Mouse (Mus musculus) thymus, adult 2 months (tissue): ENCODE results near the gene Prdm8. TPM values are rescaled to one million over a fixed set of nuclear protein-coding genes. Genes with fewer than 3 reads are reported as not detected.

Experiments
- DNase-seq: peaks from one replicate; pipeline ENCODE4 v3.0.0; 2021
- H3K27ac ChIP-seq: fragments of 200-500 bp; 2 replicates; pipeline ENCODE4 v1.5.1; 2012; ENCODE audit warnings: low read length, control low read depth; ENCODE audit not compliant: control insufficient read depth, insufficient read depth
- H3K27me3 ChIP-seq: fragments of 200-500 bp; 2 replicates; pipeline ENCODE4 v1.6.1; 2012; ENCODE audit warnings: mild to moderate bottlenecking, low read length, moderate library complexity, mixed read lengths; ENCODE audit not compliant: control insufficient read depth, insufficient read depth
- H3K36me3 ChIP-seq: fragments of 200-500 bp; 2 replicates; pipeline ENCODE4 v1.6.1; 2012; ENCODE audit warnings: mild to moderate bottlenecking, low read length, moderate library complexity; ENCODE audit not compliant: control insufficient read depth, insufficient read depth
- H3K4me1 ChIP-seq: fragments of 200-500 bp; replicated peaks from 2 replicates; pipeline ENCODE4 v1.6.1; 2012; ENCODE audit warnings: low read length; ENCODE audit not compliant: control insufficient read depth, insufficient read depth
- H3K4me3 ChIP-seq: fragments of 200-500 bp; 2 replicates; pipeline ENCODE4 v1.5.1; 2012; ENCODE audit warnings: mild to moderate bottlenecking, low read length, control low read depth, moderate library complexity; ENCODE audit not compliant: control insufficient read depth, insufficient read depth
- CTCF ChIP-seq: fragments of 200-500 bp; IDR thresholded peaks from 2 replicates; pipeline ENCODE4 v1.5.1; 2012; ENCODE audit warnings: mild to moderate bottlenecking, control low read depth, low read length, moderate library complexity, borderline replicate concordance; ENCODE audit not compliant: control insufficient read depth, poor library complexity, insufficient read depth; ENCODE audit errors: extremely low read depth
- POLR2A ChIP-seq: fragments of 200-500 bp; IDR thresholded peaks from 2 replicates; pipeline ENCODE4 v1.6.1; 2012; ENCODE audit warnings: mild to moderate bottlenecking, low read length, control low read depth, moderate library complexity; ENCODE audit not compliant: control insufficient read depth, poor library complexity, insufficient read depth; ENCODE audit errors: extremely low read depth
- whole genome bisulfite sequencing: fragments of 180-500 bp; shearing (Covaris S2); methylation state at CpG from one replicate; pipeline ENCODE4 v1.1.7; 2018; 5-methylcytosine and 5-hydroxymethylcytosine counted together
- polyA plus RNA-seq: library from polyadenylated mRNA; depleted of rRNA; stranded (reverse); fragments of >200 nt; gene quantifications from 2 replicates; pipeline ENCODE4 v1.2.3, GENCODE M21; 2012

The Prdm8 gene
- polyA plus RNA-seq, 1 experiment, result 0.09 TPM

- DNase-seq, result no peak
- TF ChIP-seq CTCF, result no peak
- Histone ChIP-seq H3K27me3 (no peaks in the 10 kb centered on the region), H3K4me3 (no peak overlapping the region), H3K36me3 (no peaks in the 10 kb centered on the region), H3K27ac (no peak overlapping the region), H3K4me1 (no peaks in the 10 kb centered on the region)
- WGBS, result 20% methylated on average over 7 of the region's 7 CpGs
These were observed 31.6 kb downstream of the Prdm8 start for GRCm38 (mm10) chr5:98198412-98199218.

DNA sequence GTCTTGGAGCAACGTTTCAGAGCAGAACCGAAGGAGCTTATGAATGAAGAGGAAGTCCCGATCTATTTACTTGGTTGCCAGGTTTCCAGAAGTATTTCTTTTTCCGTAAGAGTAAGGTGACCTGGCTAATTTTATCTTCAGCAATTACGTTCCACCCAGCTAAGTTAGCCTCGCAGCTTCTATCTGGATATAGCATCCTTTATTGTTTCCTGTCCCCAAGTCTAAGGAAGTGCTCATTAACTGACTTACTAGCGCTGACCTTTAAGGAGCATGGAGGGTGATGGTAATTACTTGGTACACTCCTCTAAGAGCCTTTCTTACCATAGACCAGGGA, 32.2 kb downstream of the Prdm8 start:
- Histone ChIP-seq H3K4me1 (no peaks in the 10 kb centered on the region), H3K4me3 (no peak overlapping the region), H3K27ac (no peak overlapping the region), H3K27me3 (no peaks in the 10 kb centered on the region), H3K36me3 (no peaks in the 10 kb centered on the region)
- no peak for TF ChIP-seq POLR2A
- no peak for TF ChIP-seq CTCF
- WGBS, result 8% methylated on average over 7 of the region's 7 CpGs
- no peak for DNase-seq

DNA sequence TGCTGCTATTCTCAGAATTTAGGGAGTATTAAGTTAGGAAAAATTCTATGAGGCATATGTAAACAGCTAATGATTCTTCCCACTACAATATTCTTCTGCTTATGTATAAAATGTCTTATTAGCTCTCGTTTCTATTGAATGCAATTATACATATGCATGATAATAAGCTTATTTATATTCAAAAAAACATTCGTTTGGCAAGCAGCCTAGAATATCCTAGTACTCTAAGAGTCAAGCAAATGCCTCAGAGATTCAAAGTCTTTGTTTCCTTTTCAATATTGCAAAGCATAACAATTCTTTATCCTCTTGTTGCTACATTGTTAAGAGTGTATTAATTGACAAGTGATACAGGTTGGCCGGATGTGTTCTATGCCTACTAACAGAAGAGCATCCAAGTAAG, 34.6 kb downstream of the Prdm8 start:
- Histone ChIP-seq H3K27ac (no peak overlapping the region), H3K4me1 (no peaks in the 10 kb centered on the region), H3K36me3 (no peaks in the 10 kb centered on the region), H3K27me3 (no peaks in the 10 kb centered on the region), H3K4me3 (no peak overlapping the region)
- 91% methylated on average over 3 of the region's 3 CpGs for WGBS
- TF ChIP-seq POLR2A, result no peak
- TF ChIP-seq CTCF, result no peak
- no peak for DNase-seq

- Histone ChIP-seq H3K4me1 (no peaks in the 10 kb centered on the region), H3K27me3 (no peaks in the 10 kb centered on the region), H3K36me3 (no peaks in the 10 kb centered on the region), H3K4me3 (no peak overlapping the region), H3K27ac (no peak overlapping the region)
- WGBS, result 81% methylated on average over 4 of the region's 4 CpGs
- DNase-seq, result no peak
- TF ChIP-seq CTCF (no peak), POLR2A (no peak)
These were observed 36.0 kb downstream of the Prdm8 start for GRCm38 (mm10) chr5:98202996-98203395.

GRCm38 (mm10) chr5:98212501-98212900, 45.5 kb downstream of the Prdm8 start:
- TF ChIP-seq CTCF, result no peak
- TF ChIP-seq POLR2A, result no peak
- Histone ChIP-seq H3K4me3 (no peak overlapping the region), H3K4me1 (no peaks in the 10 kb centered on the region), H3K36me3 (no peaks in the 10 kb centered on the region), H3K27me3 (no peaks in the 10 kb centered on the region), H3K27ac (no peak overlapping the region)
- no peak for DNase-seq
- WGBS, result 76% methylated on average over 4 of the region's 4 CpGs

DNA sequence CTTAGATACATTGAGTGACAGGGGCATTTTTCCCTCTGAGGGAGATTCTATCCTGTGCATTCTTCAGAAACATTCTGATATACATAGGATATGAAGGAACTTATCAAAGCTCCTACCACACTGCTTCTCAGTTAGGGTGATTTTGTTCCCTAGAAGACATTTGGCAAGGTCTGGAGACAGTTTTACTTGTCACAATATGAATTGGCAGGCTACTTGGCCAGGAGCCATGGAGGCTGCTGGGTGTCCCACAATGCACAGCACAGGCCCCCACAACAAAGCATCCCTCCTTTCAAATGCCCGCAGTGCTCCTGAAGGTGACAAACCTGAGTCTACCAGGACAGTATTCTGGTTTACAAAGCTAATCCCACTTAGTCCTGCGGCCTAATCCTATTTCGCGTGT, 55.0 kb downstream of the Prdm8 start:
- no peak for DNase-seq
- TF ChIP-seq POLR2A (no peak), CTCF (no peak)
- Histone ChIP-seq H3K4me3 (no peak overlapping the region), H3K27me3 (no peaks in the 10 kb centered on the region), H3K36me3 (no peaks in the 10 kb centered on the region), H3K27ac (no peak overlapping the region), H3K4me1 (no peaks in the 10 kb centered on the region)
- WGBS, result 91% methylated on average over 4 of the region's 4 CpGs

GRCm38 (mm10) chr5:98226710-98227109, 59.7 kb downstream of the Prdm8 start:
- H3K4me1 ChIP-seq, result no peaks in the 10 kb centered on the region
- H3K4me3 ChIP-seq, result no peak overlapping the region
- DNase-seq, result no peak
- no peaks in the 10 kb centered on the region for H3K27me3 ChIP-seq
- no peak overlapping the region for H3K27ac ChIP-seq
- no peaks in the 10 kb centered on the region for H3K36me3 ChIP-seq
- 87% methylated on average over 2 of the region's 2 CpGs for WGBS
- TF ChIP-seq CTCF (no peak), POLR2A (no peak)
